Mouse (Mus musculus) small intestine, adult 2 months (tissue): ENCODE measurements at regions not wholly inside any gene's neighbourhood (a gene's known extent, or its start where the extent isn't known, plus 50 kb on each side); places are given as distances from the start of the nearest gene placed in this dataset.

ENCODE experiments used
- CTCF ChIP-seq: fragments of 200-500 bp; IDR thresholded peaks from 2 replicates; pipeline ENCODE4 v1.5.1; 2012; ENCODE audit warnings: low read depth, mild to moderate bottlenecking, control low read depth, inconsistent platforms, low read length, moderate library complexity, mixed read lengths; ENCODE audit not compliant: insufficient replicate concordance, insufficient read length; ENCODE audit errors: extremely low read depth
- POLR2A ChIP-seq: fragments of 200-500 bp; IDR thresholded peaks from 2 replicates; pipeline ENCODE4 v1.6.1; 2012; ENCODE audit warnings: low read depth, mild to moderate bottlenecking, control low read depth, inconsistent platforms, low read length, moderate library complexity

GRCm38 (mm10) chr1:190043156-190043555 is 121.0 kb upstream of the Smyd2 start:
- no peak for TF ChIP-seq POLR2A
- TF ChIP-seq CTCF: no peak
